Mouse (Mus musculus) B cell, adult 2 months (primary cell): Measurements from ENCODE around the gene Abca14.

Experiments
- DNase-seq, 2 experiments: peaks; one replicate each; pipeline ENCODE4 v3.0.0; 2022

Gene Abca14

GRCm38 (mm10) chr7:120203789-120204188 is at the start of gene Abca14:
Gene Abca14, plus strand, starts transcription at chr7:120203961.
- no peak for DNase-seq

GRCm38 (mm10) chr7:120156841-120157409 is 46.8 kb upstream of the Abca14 start:
- DNase-seq: no peak

DNA sequence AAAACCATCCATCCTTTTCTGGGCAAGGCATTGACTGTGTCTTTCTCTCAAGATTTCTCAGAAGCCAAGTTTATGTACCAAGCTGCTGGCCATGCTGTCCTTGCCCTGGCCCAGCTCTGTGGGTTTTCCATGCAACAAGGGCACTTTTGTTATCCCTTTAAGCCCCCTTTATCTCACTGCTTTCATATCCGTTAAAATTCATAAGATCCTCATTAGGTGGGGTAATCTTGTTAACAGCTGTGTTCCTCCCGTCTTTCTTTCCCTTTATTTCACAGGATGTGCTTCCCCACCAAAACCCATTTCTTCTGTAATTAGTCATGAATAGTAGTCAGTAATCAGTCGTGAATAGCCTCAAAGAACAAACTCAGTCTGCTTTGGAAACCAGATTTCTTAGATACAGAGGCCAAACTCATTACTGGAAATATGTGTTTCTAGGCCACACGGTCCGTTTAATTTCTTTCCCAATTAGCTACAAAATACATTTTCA is 46.1 kb upstream of the Abca14 start:
- no peak for DNase-seq

DNA sequence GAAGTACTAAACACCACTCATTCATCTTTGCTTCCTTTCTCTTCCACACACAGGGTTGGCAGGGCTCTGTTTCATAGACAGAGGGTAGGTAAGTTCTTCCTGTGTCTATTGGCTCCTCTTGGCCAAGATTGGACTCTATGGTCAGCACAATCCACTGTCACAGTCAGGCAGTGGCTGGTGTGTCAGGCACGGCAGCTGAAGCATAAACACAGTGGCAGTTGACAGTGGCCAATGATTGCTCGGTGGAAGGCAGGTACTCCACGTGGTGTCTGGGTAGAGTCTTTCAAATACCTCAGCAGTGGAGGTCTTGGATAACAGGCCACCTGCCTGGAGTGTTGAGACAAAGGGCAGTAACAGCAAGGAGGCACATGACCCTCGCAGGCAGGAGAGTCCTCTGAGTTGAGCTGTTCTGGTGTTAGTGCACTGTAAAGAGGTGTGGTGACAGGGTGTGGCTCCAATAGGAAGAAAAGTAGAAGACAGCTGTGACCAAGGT is 45.6 kb upstream of the Abca14 start:
- no peak for DNase-seq

DNA sequence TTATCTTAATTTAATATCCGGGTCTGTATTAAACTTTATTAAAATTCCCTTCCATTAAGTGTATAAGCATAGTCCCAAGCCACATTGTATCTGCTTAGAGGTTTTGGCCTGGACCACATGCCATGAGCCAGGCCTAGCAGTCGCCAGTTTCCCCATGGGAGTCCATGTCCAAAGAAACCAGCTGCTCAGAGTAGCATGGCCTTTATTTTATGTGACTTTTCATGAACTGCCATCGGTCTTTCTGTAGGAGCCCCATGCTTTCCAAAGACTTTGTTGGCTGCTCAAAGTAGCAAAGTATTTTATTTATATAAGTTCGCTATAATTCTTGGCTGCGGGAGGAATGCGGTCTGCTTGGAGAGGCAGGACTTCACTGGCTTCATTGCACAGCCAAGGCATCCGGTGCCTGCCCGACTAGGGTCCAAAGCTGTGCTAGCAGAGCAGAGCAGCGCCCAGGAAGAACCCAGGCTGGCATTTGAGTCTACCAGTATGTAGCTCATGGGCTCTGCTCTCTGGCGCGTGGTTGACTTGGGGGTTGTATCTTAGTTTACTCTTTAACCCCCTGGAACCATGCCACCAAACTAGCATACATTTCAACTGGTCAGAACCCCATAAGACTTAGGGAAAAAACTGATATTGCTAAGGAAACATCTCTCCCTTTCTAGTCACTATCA is 40.0 kb upstream of the Abca14 start:
- no peak for DNase-seq

- DNase-seq: no peak
These were observed 31.5 kb upstream of the Abca14 start for GRCm38 (mm10) chr7:120172188-120172700.

- DNase-seq: no peak
These were observed 30.0 kb upstream of the Abca14 start, which contains the start of gene Anks4b for GRCm38 (mm10) chr7:120173603-120174244. Gene Anks4b, plus strand, starts transcription at chr7:120173858.

- no peak for DNase-seq
These were observed 28.8 kb upstream of the Abca14 start for GRCm38 (mm10) chr7:120174723-120175504.

DNA sequence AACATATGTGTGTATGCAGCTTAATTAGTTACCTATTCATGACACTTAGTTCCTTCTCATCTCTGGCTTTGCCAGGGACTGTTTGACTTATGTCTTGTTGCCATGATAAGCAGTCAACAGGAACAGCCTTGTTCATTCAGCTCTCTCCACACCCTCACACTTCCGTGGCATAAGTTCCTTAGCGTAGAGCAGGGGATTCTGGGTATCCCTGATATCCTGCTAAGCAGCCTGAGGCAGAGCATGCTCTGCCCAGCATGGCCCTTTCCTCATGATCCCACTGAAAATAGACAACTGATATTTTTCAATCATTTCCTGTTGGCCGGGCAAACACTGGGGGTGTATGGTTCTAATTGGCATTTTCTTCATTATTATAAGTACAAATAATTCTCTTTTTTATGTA is 26.1 kb upstream of the Abca14 start:
- no peak for DNase-seq

- no peak for DNase-seq
These were observed 24.8 kb upstream of the Abca14 start for GRCm38 (mm10) chr7:120178935-120179334.

DNA sequence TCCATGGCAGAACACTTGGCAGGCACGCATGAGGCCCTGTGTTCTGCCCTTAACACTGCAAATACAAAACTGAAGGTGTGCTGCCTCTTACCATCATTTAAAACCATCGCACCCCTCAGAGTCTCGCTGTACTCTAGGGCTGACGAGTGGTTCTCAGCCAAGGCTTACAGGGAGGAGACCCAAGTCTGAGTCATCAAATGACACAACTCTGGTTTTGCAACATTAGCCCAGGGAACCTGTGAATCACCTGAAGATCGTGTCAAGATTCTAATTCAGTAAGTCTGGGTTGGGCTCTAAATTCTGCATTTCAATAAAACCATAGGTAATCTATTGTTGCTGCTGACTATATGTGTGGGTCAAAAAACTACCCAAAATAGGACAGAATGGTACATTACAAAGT is 23.2 kb upstream of the Abca14 start:
- DNase-seq: no peak

GRCm38 (mm10) chr7:120181401-120182230 is 22.1 kb upstream of the Abca14 start:
- DNase-seq: no peak

- DNase-seq: no peak
These were observed 20.9 kb upstream of the Abca14 start for GRCm38 (mm10) chr7:120182891-120183290.

DNA sequence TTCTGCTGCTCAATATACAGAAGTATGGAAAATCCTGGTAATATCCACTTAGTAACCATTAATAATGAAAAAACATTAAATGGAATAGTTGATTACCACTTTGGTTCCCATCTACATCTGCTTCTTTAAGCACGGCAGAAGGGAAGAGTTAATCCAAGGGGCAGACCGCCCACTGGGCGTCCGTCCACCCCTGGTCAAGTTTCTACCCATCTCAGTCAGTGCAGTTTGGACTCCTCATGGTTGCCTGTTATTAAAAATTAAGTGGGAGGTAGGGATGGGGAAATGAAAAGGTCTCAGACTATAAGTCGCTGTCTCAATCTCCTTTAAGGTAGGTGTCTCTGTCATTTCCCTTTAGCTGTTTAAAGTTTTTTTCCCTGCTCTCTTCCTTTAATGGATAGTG is 14.8 kb upstream of the Abca14 start:
- DNase-seq: no peak

- DNase-seq: no peak
These were observed 14.2 kb upstream of the Abca14 start for GRCm38 (mm10) chr7:120189369-120190149.

GRCm38 (mm10) chr7:120190150-120190665 is 13.6 kb upstream of the Abca14 start:
- DNase-seq: no peak

DNA sequence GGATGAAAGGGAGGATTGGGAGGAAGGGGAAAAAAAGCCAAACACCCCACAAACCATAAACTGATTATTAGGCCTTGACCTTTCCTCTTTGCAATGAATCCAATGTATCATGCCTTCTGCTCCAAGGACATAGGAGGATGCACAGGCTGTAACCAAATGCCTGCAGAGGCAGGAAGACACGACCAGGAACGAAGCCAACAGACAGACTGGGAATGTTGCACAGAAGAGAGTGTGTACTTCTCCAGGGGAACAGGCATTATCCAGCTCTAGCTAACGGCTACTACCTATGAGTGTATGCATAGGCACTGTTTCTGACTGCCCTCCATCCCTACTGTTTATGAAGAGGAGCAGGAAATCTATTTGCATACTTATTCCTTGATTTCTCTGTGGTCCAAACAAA is 11.6 kb upstream of the Abca14 start:
- DNase-seq: no peak

DNA sequence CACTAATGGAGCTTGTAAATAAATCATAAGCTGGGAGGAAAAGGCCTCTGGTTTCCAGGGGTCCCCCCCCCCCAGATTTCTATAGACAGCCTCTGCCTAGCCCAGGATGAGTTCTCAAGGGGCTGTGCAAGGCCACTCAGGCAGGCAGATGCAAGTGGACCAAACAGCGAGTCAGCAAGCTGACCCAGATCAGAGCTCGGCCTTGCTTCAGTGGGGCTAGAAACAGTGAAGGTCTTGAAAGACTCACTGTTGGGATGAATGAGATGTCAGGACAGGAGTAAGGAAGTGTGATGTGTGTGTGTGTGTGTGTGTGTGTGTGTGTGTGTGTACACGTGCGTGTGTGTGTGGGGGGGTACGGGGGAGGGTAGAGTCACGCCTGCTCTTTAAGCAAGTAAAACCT is 10.9 kb upstream of the Abca14 start:
- no peak for DNase-seq

GRCm38 (mm10) chr7:120195207-120195606 is 8.6 kb upstream of the Abca14 start:
- DNase-seq: no peak

DNA sequence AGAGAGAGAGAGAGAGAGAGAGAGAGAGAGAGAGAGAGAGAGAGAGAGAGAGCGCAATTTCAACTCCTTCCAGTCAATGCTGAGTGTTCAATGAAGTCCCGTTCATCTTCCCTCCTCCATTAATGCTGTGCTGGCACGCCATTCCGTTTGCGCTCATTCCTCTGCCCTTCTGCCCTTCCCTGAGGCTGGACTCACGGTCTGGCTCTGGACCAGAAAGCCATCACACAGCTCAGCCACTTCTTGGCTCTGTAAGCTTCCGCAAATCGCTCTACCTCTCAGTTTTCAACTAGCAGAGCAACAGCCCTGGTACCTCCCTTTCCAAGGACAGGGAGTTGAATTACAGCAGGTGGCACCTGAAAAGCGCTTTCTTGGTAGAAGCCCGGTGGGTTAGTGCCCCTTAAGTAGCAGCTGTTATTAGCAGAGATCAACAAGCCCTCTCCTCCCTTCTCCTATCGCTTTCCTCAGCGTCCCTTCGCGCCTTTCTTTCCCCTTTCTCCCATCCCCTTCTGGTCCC is 2.5 kb upstream of the Abca14 start:
- no peak for DNase-seq

DNA sequence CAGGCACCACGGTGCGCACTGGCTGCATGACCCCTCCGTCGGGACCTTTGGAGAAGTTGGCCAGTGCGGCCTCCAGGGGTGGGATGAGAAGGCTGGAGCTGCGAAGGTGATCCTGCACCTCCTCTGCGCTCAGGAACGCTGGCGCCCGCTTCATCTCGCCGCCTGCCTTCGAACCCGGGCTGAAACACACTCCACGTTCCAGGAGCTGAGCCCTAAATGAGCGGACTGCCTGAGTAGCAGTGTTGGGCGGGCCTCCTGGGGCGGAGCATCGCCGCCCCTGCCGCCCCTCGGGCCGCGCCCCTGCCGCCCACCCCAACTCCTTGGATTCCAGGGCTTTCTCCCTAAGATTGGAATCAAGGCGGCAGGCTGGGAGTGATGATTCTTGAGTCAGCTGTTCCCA is 2.0 kb upstream of the Abca14 start, which contains the start of gene Crym:
Gene Crym (minus strand): TSS at position 341 of the 400 bp plus-strand sequence.
- no peak for DNase-seq
